Mouse (Mus musculus) midbrain, embryonic 16.5 days (tissue): ENCODE data around the gene Acat1. TPM values are rescaled to one million over a fixed set of nuclear protein-coding genes. Genes with fewer than 3 reads are reported as not detected.

Experiments
- ATAC-seq: fragments of 200-750 bp; cut with Nextera tagmentation; 2 replicates; pipeline ENCODE4 v1.8.0; 2017; ENCODE audit warnings: moderate TSS enrichment
- H3K27ac ChIP-seq: fragments of 300-500 bp; sonication (generic); 2 replicates; pipeline ENCODE4 v1.5.1; 2014; ENCODE audit warnings: mild to moderate bottlenecking, low read length, mixed read lengths
- H3K27me3 ChIP-seq: fragments of 300-500 bp; sonication (generic); 2 replicates; pipeline ENCODE4 v1.6.1; 2014; ENCODE audit warnings: low read depth, low read length, mixed read lengths; ENCODE audit not compliant: control insufficient read depth, insufficient read depth
- H3K36me3 ChIP-seq: fragments of 300-500 bp; sonication (generic); 2 replicates; pipeline ENCODE4 v1.6.1; 2014; ENCODE audit warnings: mild to moderate bottlenecking, low read length, moderate library complexity, mixed read lengths; ENCODE audit not compliant: control insufficient read depth, insufficient read depth
- H3K4me1 ChIP-seq: fragments of 300-500 bp; sonication (generic); 2 replicates; pipeline ENCODE4 v1.6.1; 2014; ENCODE audit warnings: mild to moderate bottlenecking, low read length, mixed read lengths; ENCODE audit not compliant: control insufficient read depth, insufficient read depth
- H3K4me2 ChIP-seq: fragments of 300-500 bp; sonication (generic); 2 replicates; pipeline ENCODE4 v1.6.1; 2014; ENCODE audit warnings: mild to moderate bottlenecking, low read length, mixed read lengths
- H3K4me3 ChIP-seq: fragments of 300-500 bp; sonication (generic); 2 replicates; pipeline ENCODE4 v1.5.1; 2014; ENCODE audit warnings: low read depth, mild to moderate bottlenecking, low read length, moderate library complexity, mixed read lengths
- H3K9ac ChIP-seq: fragments of 300-500 bp; sonication (generic); 2 replicates; pipeline ENCODE4 v1.6.1; 2014; ENCODE audit warnings: low read depth, low read length, mixed read lengths
- H3K9me3 ChIP-seq: fragments of 300-500 bp; sonication (generic); replicated peaks from 2 replicates; pipeline ENCODE4 v1.6.1; 2014; ENCODE audit warnings: mild to moderate bottlenecking, low read length, mixed read lengths; ENCODE audit not compliant: control insufficient read depth, poor library complexity, severe bottlenecking
- WGBS: fragments of 180-500 bp; shearing (Covaris S2); extraction: QIAGEN DNeasy Blood & Tissue Kit; methylation state at CpG from one replicate; pipeline ENCODE4 v1.1.7; 2014; 5-methylcytosine and 5-hydroxymethylcytosine counted together
- polyA plus RNA-seq: library from polyadenylated mRNA; unstranded; fragments of >200 nt; fragmentation: Nextera tagmentation; extraction: Ambion mirVana; gene quantifications from 2 replicates; pipeline ENCODE4 v1.2.1, GENCODE M21; 2015

The Acat1 gene
- polyA plus RNA-seq, 1 experiment from 2014 or later = 161 TPM

DNA sequence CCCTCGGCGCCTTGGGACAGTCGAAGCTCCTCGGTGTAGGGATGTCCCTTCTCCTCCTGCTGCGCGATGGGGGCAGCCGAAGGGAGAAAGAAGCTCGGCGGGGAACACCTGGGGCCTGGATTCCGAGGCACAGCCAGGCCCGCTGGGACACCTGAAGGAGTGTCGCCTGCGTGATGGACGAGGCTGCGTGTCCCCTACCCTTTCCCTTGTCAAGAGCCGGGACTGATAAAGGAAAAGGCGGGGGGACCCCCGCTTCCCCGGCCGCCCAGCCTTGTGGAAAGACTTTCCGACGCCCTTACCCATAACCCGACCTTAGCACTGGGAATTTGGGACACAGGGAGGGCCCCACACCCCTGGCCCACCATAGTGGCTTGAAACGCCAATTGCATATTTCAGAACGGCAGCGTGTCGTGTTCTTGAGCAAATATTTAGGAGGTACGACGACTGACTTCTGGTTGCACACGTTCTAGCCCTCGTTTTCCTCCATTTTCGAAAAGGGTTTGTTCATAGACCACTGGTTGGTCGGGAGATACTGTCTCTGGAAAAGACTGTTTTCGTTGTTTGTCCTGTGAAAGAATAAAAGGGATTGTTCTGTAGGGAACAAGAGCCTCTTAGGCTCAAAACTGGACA lies 72.7 kb downstream of the Acat1 start:
- WGBS = under 1% methylated on average over 29 of the region's 34 CpGs

DNA sequence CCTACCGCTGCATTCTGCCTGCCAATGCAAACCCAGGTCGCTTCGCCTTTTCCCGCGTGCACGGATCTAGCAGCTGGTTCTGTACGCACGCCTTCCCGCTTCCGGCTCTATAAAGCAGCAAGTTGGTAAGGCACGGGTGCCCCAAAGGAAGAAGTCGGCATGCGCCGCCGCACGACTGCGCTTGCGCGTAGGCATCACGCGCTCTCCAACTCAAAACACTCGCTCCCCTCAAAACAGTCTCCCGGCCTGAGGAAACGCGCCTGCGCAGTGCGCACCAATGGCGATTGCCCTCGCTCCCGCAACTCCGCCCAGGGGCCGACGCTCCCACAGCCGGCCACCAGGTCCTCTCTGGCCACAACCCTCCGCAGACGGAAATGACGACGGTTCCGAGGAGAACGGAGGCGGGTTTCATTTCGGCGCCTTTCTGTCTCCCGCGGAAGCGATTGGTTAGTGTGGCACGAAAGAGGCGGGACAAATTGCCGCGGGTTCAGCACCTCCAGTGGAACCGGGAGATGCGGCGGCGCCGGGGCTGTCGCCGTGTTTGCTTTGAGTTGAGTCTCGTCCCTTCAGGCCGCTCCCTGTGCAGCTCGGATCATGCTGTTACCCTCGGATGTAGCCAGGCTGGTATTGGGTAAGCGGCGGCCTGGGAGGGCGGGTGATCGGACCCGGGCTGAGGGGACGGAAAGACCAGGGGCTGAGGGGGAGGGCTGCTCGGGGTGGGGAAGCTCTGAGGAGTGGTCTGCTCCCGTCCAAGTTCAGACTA lies 73.4 kb downstream of the Acat1 start, which contains the start of the genes Atm and Npat:
Atm (minus strand) TSS at position 183 of the 763 bp plus-strand sequence.
Npat (plus strand) TSS at position 490 of the 763 bp plus-strand sequence.
- WGBS = under 1% methylated on average over 69 of the region's 69 CpGs
- peak within 1 kb of the TSS; percentile 84 for H3K9ac ChIP-seq
- no peaks in the 10 kb centered on the region for H3K36me3 ChIP-seq
- peak; percentile 100 for ATAC-seq
- peak within 1 kb of the TSS; percentile 85 for H3K4me3 ChIP-seq
- no peaks in the 10 kb centered on the region for H3K27me3 ChIP-seq
- peaks cover 22% of the 10 kb centered on the region for H3K4me1 ChIP-seq
- H3K27ac ChIP-seq = peak within 1 kb of the TSS; percentile 88
- H3K9me3 ChIP-seq = no peaks in the 10 kb centered on the region
- peak within 1 kb of the TSS; percentile 96 for H3K4me2 ChIP-seq

More for the DNA sequence above, 72.7 kb downstream of the Acat1 start:
- H3K27ac ChIP-seq = peak overlapping the region; percentile 88
- peak overlapping the region; percentile 73 for H3K4me2 ChIP-seq
- H3K27me3 ChIP-seq = no peaks in the 10 kb centered on the region
- no peak for ATAC-seq
- H3K4me3 ChIP-seq = peak overlapping the region; percentile 85
- no peaks in the 10 kb centered on the region for H3K36me3 ChIP-seq
- peaks cover 22% of the 10 kb centered on the region for H3K4me1 ChIP-seq
- H3K9ac ChIP-seq = peak overlapping the region; percentile 84
- H3K9me3 ChIP-seq = no peaks in the 10 kb centered on the region

DNA sequence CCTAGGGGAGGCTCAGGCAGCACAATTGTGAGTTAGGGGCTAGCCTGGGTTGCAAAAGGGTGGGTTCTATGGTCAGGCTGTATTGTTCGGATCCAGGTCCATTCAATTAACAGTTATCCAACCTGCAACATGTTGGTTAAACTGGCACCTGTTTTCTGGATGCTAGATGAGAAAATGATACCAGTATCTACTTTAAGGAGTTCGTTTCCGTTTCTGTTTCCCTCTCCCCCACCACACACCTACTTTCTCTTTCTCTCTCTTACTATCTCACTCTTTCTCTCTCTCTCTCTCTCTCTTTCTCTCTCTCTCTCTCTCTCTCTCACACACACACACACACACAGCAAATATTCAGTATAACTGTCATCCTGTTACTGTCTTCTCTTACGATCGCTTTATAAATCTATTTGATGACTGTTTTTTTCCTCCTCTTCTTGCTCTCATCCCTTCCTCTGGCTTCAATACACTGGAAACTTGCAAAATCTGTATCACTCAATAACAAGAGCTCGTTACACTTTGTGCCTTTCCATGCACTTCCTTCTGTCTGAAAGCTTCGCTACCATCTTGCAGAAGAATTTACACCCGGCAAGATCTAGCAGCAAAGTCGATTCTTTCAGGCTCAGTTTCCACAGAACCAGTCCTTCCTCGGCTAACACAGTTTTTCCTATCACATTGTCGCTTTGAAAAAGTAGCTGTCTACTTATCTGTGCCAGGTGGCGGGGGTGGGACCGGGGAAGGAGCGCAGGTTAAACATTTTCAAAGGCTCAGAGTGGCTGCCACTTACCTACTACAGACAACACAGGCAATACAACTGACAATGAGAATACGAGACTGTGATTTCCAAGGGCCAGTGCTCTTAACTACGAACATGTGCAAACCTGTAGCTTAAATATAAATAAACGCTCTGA lies 74.5 kb downstream of the Acat1 start:
- Histone ChIP-seq H3K9me3 (no peaks in the 10 kb centered on the region), H3K9ac (peak overlapping the region; percentile 71), H3K27ac (peak overlapping the region; percentile 72), H3K36me3 (0 out of 2 replicates have a peak, but pooled peaks cover 2% of the 10 kb centered on the region), H3K27me3 (no peaks in the 10 kb centered on the region), H3K4me2 (peak overlapping the region; percentile 96), H3K4me3 (peak overlapping the region; percentile 85), H3K4me1 (peaks cover 22% of the 10 kb centered on the region)
- ATAC-seq = no peak
- WGBS = 23% methylated on average over 17 of the region's 17 CpGs

Other genes with a start within 250 kb of the Acat1 start
- 5.2 and 5.9 TPM in 2 replicates for gene Kdelc2, start 226.4 kb downstream of the Acat1 start, polyA plus RNA-seq
- gene 4930550C14Rik, start 208.1 kb downstream of the Acat1 start, polyA plus RNA-seq = 0.27 and 0.28 TPM in 2 replicates
- 6.6 and 7.9 TPM in 2 replicates for gene Atm, start 73.6 kb downstream of the Acat1 start, polyA plus RNA-seq
- gene Npat, start 73.3 kb downstream of the Acat1 start, polyA plus RNA-seq = 11.1 and 11.2 TPM in 2 replicates
- gene Cul5, start 59.6 kb upstream of the Acat1 start, polyA plus RNA-seq = 35.9 and 40.8 TPM in 2 replicates
- 2.0 and 2.2 TPM in 2 replicates for gene Rab39, start 95.8 kb upstream of the Acat1 start, polyA plus RNA-seq
- 12.2 and 14.3 TPM in 2 replicates for gene Slc35f2, start 161.2 kb upstream of the Acat1 start, polyA plus RNA-seq
- gene Sln, start 239.8 kb upstream of the Acat1 start, polyA plus RNA-seq = 0.31 TPM in 1 of 2 replicates, not detected in the other